Mouse (Mus musculus) B cell, adult (primary cell): Measurements from ENCODE around the gene Sgo2b. TPM values are rescaled to one million over a fixed set of nuclear protein-coding genes. Genes with fewer than 3 reads are reported as not detected.

ENCODE experiments used
- total RNA-seq: library from RNA; stranded (reverse); gene quantifications from 4 replicates; pipeline ENCODE4 v1.2.4, GENCODE M21; 2023; ENCODE audit not compliant: inconsistent age

Sgo2b gene
- total RNA-seq, result not detected in 4 replicates

DNA sequence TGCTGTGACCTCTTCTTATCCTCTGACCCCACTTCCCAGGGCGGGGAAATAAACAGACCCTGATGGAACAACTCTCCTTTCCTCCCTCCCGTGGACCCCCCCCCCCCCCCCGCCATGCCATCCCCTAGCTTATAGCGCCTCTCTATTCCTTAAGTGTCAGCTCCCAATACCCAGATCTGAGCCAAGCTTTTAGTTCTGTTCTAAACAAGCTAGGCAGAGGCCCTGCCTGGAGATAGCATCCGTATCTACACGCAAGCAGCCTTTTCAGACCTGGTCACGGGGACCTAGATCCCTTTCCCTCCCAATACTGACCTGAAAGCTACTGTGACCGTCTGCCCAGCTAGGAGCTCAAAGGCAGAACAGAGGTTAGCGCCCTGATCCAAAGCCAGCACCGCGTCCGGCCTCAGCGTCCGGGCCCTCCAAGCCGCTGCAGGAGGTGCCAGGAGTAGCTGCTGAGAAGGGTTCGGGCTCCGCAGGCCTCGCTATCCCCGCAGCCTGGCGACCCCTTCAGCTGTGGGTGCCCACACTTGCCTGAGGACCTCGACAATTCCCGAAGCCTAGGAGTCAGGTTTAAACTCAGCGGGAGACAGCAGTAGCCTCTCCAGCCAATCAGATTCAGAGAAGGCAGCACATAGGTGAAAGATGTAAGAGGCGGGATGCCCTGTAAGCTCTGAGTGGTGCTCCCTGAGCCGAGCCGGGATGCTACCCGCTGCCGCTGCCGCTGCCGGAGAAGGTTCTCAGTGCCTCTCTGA, at the start of gene Sgo2b:
Gene Sgo2b (minus strand): TSS at position 623 of the 752 bp plus-strand sequence.

